Mouse (Mus musculus) lung, embryonic 14.5 days (tissue): ENCODE results near the gene Zfp12. TPM values are rescaled to one million over a fixed set of nuclear protein-coding genes. Genes with fewer than 3 reads are reported as not detected.
"Not testable (repeated sequence)": the region's sequence is repeated elsewhere in the genome, so short reads cannot be mapped to it uniquely, and the experiment has no call there.

Experiments
- ATAC-seq: fragments of 200-750 bp; cut with Nextera tagmentation; 2 replicates; pipeline ENCODE4 v1.8.0; 2017; ENCODE audit warnings: mild to moderate bottlenecking, moderate TSS enrichment, moderate library complexity; ENCODE audit not compliant: insufficient read depth
- DNase-seq: peaks from one replicate; pipeline ENCODE4 v3.0.0-alpha.2; 2015
- H3K27ac ChIP-seq: fragments of 300-500 bp; sonication (generic); 2 replicates; pipeline ENCODE4 v1.5.1; 2014; ENCODE audit warnings: low read depth, mild to moderate bottlenecking, moderate library complexity
- H3K27me3 ChIP-seq: fragments of 300-500 bp; sonication (generic); 2 replicates; pipeline ENCODE4 v1.6.1; 2014; ENCODE audit warnings: low read length, control low read depth; ENCODE audit not compliant: insufficient read depth
- H3K36me3 ChIP-seq: fragments of 300-500 bp; sonication (generic); 2 replicates; pipeline ENCODE4 v1.6.1; 2014; ENCODE audit warnings: control low read depth; ENCODE audit not compliant: insufficient read depth
- H3K4me1 ChIP-seq: fragments of 300-500 bp; sonication (generic); 2 replicates; pipeline ENCODE4 v1.6.1; 2014; ENCODE audit warnings: antibody characterized with exemption, control low read depth; ENCODE audit not compliant: insufficient read depth
- H3K4me2 ChIP-seq: fragments of 300-500 bp; sonication (generic); 2 replicates; pipeline ENCODE4 v1.6.1; 2014; ENCODE audit warnings: mild to moderate bottlenecking
- H3K4me3 ChIP-seq: fragments of 300-500 bp; sonication (generic); 2 replicates; pipeline ENCODE4 v1.5.1; 2014; ENCODE audit warnings: low read depth, low read length
- H3K9ac ChIP-seq: fragments of 300-500 bp; sonication (generic); 2 replicates; pipeline ENCODE4 v1.6.1; 2014
- H3K9me3 ChIP-seq: fragments of 300-500 bp; sonication (generic); 2 replicates; pipeline ENCODE4 v1.6.1; 2016; ENCODE audit warnings: low read depth, low read length, control low read depth
- CTCF ChIP-seq: IDR thresholded peaks from 2 replicates; pipeline ENCODE4 v1.5.1; 2016; ENCODE audit warnings: antibody characterized with exemption, low read depth
- WGBS: fragments of 180-500 bp; shearing (Covaris S2); extraction: QIAGEN DNeasy Blood & Tissue Kit; methylation state at CpG from one replicate; pipeline ENCODE4 v1.1.7; 2014; 5-methylcytosine and 5-hydroxymethylcytosine counted together
- polyA plus RNA-seq: library from polyadenylated mRNA; unstranded; fragments of >200 nt; fragmentation: Nextera tagmentation; extraction: Ambion mirVana; gene quantifications from 2 replicates; pipeline ENCODE4 v1.2.1, GENCODE M21; 2014

Zfp12 gene
- 16.9 and 17.2 TPM in 2 replicates for polyA plus RNA-seq

DNA sequence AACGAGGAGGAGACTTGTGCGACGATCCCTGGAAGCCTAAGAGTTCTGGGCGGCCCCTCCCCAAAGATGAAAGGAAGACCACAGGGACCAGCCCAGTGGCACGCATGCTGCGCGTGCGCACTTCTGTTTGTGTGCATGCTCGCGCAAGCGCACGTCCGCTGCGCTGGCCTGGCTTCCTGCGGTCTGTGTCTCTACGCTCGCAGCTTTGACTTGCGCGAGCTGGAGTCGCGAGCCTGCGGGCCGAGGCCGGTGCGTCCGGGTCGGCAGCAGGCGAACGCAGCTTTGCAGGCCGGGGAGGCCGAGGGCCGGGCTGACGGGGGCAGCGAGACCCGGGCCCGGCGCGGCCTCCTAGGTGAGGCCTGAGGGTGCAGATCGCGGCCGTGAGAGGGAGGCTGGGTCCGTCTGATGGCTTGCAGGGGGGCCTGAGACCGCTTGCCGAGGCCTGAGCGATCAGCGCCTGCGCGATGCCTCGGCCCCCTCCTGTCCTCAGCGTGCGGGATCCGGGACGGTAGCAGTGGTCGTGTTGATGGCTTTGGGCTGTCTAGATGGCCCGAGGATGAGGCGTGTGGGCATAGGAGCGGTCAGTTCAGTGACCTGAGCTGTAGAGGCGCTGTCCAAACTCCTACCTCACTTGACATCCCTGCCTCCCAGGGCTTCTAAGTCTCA is at the start of gene Zfp12:
Gene Zfp12 (plus strand): TSS at position 136 of the 666 bp plus-strand sequence.
- H3K27ac ChIP-seq, result peak within 1 kb of the TSS; percentile 91
- under 1% methylated on average over 58 of the region's 58 CpGs for whole genome bisulfite sequencing
- peak within 1 kb of the TSS; percentile 69 for H3K4me2 ChIP-seq
- peaks cover 31% of the 10 kb centered on the region for H3K36me3 ChIP-seq
- no peaks in the 10 kb centered on the region for H3K9me3 ChIP-seq
- DNase-seq (peak; percentile 99), ATAC-seq (peak; percentile 98)
- peak within 1 kb of the TSS; percentile 66 for H3K4me3 ChIP-seq
- H3K27me3 ChIP-seq, result no peaks in the 10 kb centered on the region
- H3K4me1 ChIP-seq, result no peaks in the 10 kb centered on the region; the same call in 1 of the 2 replicates
- peak within 1 kb of the TSS; percentile 77 for H3K9ac ChIP-seq
- peak; percentile 37; the same call in 1 of the 2 replicates for TF ChIP-seq CTCF

DNA sequence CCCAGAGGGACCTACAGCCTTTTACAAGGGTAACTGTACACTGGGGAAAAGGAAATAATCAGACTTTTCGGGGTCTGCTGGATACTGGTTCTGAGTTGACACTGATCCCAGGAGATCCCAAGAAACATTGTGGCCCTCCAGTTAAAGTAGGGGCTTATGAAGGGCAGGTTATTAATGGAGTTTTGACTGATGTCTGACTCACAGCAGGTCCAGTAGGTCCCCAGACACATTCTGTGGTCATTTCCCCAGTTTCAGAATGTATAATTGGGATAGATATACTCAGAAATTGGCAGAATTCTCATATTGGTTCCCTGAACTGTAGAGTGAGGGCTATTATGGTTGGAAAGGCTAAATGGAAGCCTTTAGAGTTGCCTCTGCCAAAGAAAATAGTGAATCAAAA is 46.9 kb upstream of the Zfp12 start:
- not testable (repeated sequence) for ATAC-seq, H3K9ac ChIP-seq, DNase-seq, H3K4me3 ChIP-seq, H3K36me3 ChIP-seq, H3K27ac ChIP-seq, H3K4me2 ChIP-seq, H3K27me3 ChIP-seq, H3K4me1 ChIP-seq, H3K9me3 ChIP-seq
- no CpG with 5 or more reads among the region's 1 CpGs for whole genome bisulfite sequencing

DNA sequence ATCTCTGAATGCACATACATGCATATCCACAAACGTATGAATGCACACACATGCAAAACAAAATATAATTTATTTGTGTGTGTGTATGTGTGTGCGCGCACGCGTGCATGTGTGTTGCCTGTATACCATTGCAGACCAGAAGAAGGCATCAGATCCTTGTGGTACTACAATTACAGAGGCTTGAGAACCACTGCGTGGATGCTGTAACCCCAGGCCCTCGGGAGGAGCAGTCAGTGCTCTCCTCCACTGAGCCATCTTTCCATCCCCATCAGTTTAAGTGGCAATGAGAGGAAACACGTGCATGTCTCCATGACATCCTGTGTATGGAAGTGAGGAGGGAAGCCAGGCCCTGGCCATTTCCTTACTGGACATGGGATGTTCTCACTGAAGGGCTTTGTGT is 42.2 kb upstream of the Zfp12 start:
- DNase-seq (no peak), ATAC-seq (no peak)
- WGBS, result 85% methylated on average over 8 of the region's 8 CpGs
- Histone ChIP-seq H3K9me3 (no peaks in the 10 kb centered on the region), H3K9ac (no peak overlapping the region), H3K4me2 (no peak overlapping the region), H3K4me3 (no peak overlapping the region), H3K27ac (no peak overlapping the region), H3K36me3 (no peaks in the 10 kb centered on the region), H3K4me1 (no peaks in the 10 kb centered on the region), H3K27me3 (no peaks in the 10 kb centered on the region)
- no peak for TF ChIP-seq CTCF

DNA sequence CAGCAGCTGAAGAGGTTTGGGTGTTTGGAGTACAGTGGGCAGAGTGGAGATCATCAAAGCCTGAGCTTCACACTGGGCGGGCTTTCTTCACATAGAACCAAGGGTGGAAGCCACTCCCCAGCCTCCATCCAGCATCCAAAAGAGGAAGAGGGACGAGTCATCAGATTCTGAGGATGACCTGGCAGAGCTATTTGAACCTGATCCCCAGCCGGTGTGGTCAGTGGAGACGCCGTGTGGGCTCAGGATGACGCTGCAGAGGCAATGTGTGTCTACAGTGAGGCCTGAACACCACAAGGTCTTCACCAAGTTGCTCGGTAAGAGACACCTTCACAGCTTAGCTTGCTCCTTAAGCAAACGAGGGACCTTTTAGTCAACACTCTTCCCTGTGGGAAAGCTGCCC is 40.2 kb upstream of the Zfp12 start:
- not testable (repeated sequence) for ATAC-seq, H3K9me3 ChIP-seq, H3K36me3 ChIP-seq, H3K4me1 ChIP-seq, H3K4me3 ChIP-seq, H3K27me3 ChIP-seq, H3K9ac ChIP-seq, H3K27ac ChIP-seq, DNase-seq, H3K4me2 ChIP-seq
- 42% methylated on average over 8 of the region's 8 CpGs for WGBS

DNA sequence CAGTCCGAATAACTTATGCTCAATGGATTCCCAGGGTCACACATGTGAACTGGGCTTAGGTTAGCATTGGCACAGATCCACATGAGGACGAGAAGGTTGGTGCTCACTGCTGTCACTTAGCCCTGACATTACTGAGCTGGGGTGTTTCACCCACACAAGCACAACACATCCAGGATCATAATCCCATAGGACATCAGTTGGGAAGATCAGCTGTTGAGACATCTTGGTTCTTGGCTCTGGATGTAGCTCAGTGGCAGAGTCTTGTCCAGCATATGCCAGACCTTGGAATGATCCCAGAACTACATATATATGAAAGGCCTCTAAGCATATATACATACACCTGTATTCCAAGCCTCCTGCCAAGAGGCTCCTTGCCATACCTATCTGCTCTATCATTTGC is 39.8 kb upstream of the Zfp12 start:
- H3K4me1 ChIP-seq, result no peaks in the 10 kb centered on the region
- H3K27me3 ChIP-seq, result no peaks in the 10 kb centered on the region
- H3K36me3 ChIP-seq, result no peaks in the 10 kb centered on the region
- no peak for TF ChIP-seq CTCF
- H3K9ac ChIP-seq, result no peak overlapping the region
- no peak overlapping the region for H3K27ac ChIP-seq
- H3K4me2 ChIP-seq, result no peak overlapping the region
- DNase-seq, result no peak
- H3K4me3 ChIP-seq, result no peak overlapping the region
- no peak for ATAC-seq
- no peaks in the 10 kb centered on the region for H3K9me3 ChIP-seq
- WGBS, result 69% methylated on average over 2 of the region's 2 CpGs

DNA sequence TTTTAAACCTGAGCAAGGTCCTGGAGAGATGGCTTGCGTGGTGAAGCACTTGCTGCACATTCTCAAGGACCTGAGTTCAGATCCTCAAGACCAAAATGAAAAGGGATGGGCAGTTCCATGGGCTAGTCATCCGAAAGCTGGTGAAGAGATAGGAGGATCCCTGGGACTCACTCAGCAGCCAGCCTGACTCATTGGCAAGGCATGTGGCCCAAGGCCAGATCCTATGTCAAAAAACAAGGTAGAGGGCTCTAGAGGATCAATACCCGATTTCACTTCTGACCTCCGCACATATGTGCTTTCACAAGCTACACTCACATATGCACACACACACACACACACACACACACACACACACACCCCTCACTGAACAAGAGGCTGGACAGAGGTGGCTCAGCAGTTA is 38.5 kb upstream of the Zfp12 start:
- ATAC-seq, result no peak
- Histone ChIP-seq H3K9ac (no peak overlapping the region), H3K27me3 (no peaks in the 10 kb centered on the region), H3K4me2 (no peak overlapping the region), H3K27ac (no peak overlapping the region), H3K36me3 (no peaks in the 10 kb centered on the region), H3K4me1 (no peaks in the 10 kb centered on the region), H3K4me3 (no peak overlapping the region), H3K9me3 (no peaks in the 10 kb centered on the region)
- WGBS, result 70% methylated on average over 4 of the region's 4 CpGs
- no peak for TF ChIP-seq CTCF
- DNase-seq, result no peak

DNA sequence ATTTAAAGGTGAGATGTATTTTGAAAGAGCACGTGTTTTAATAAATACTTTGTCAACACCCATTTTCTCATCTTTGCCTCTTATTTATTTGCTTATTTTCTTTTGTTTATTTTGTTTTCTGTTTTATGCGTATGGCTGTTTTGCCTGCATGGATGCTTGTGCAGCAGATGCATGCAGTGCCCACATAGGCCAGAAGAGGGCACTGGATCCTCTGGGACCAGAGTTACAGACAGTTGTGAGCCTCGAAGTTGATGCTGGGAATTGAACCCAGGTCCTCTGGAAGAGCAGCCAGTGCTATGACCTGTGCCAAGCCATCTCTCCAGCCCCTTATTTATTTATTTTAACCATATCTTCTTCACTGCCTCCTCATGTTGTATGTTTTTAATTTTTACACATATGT is 29.9 kb upstream of the Zfp12 start:
- peak; percentile 38 for TF ChIP-seq CTCF
- DNase-seq (peak; percentile 6), ATAC-seq (no peak)
- Histone ChIP-seq H3K4me1 (no peaks in the 10 kb centered on the region), H3K4me3 (no peak overlapping the region), H3K36me3 (no peaks in the 10 kb centered on the region), H3K9ac (no peak overlapping the region), H3K27ac (no peak overlapping the region), H3K9me3 (0 out of 2 replicates have a peak, but pooled peaks cover 5% of the 10 kb centered on the region), H3K27me3 (no peaks in the 10 kb centered on the region), H3K4me2 (no peak overlapping the region)
- 65% methylated on average over 3 of the region's 3 CpGs for WGBS

DNA sequence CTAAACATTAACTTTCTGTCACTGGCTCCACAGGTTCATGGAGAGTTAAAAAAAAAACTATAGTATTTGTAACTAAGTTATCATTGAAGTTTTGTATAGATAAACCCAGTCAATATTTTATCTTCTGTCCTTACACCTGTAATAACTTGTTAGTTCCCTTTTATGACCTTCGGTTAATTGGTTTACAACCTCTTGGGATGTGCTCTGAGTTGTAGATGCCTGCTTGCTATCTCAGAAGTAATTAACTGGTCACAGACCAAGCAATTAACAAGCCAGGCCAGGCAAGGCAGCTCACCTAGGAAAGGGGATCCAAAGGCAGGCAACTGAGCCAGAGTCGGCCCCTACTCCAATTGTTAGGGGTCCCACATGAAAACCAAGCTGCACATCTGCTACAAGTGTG is 21.1 kb upstream of the Zfp12 start:
- H3K36me3 ChIP-seq, result no peaks in the 10 kb centered on the region
- no peaks in the 10 kb centered on the region for H3K27me3 ChIP-seq
- H3K4me3 ChIP-seq, result no peak overlapping the region
- H3K4me1 ChIP-seq, result no peaks in the 10 kb centered on the region
- H3K9me3 ChIP-seq, result 0 out of 2 replicates have a peak, but pooled peaks cover under 1% of the 10 kb centered on the region
- no peak overlapping the region for H3K27ac ChIP-seq
- no peak overlapping the region for H3K9ac ChIP-seq
- 75% methylated on average over 2 of the region's 2 CpGs for WGBS
- ATAC-seq (no peak), DNase-seq (no peak)
- H3K4me2 ChIP-seq, result no peak overlapping the region
- no peak for TF ChIP-seq CTCF
